Mouse (Mus musculus) inflammation-experienced regulatory T-cells, adult 6 months (primary cell): ENCODE measurements around the gene 9130230L23Rik. TPM values are rescaled to one million over a fixed set of nuclear protein-coding genes. Genes with fewer than 3 reads are reported as not detected.

Source experiments
- ATAC-seq: one replicate; pipeline ENCODE4 v1.8.0; 2017
- polyA plus RNA-seq, 3 experiments: library from polyadenylated mRNA; unstranded; fragments of 100-300 nt; shearing (Covaris generic); gene quantifications; one replicate each; pipeline ENCODE4 v1.2.1; 2017

The 9130230L23Rik gene
- polyA plus RNA-seq, 3 experiments from 2014 or later: 0.88 to 0.96 TPM; not detected in 1

DNA sequence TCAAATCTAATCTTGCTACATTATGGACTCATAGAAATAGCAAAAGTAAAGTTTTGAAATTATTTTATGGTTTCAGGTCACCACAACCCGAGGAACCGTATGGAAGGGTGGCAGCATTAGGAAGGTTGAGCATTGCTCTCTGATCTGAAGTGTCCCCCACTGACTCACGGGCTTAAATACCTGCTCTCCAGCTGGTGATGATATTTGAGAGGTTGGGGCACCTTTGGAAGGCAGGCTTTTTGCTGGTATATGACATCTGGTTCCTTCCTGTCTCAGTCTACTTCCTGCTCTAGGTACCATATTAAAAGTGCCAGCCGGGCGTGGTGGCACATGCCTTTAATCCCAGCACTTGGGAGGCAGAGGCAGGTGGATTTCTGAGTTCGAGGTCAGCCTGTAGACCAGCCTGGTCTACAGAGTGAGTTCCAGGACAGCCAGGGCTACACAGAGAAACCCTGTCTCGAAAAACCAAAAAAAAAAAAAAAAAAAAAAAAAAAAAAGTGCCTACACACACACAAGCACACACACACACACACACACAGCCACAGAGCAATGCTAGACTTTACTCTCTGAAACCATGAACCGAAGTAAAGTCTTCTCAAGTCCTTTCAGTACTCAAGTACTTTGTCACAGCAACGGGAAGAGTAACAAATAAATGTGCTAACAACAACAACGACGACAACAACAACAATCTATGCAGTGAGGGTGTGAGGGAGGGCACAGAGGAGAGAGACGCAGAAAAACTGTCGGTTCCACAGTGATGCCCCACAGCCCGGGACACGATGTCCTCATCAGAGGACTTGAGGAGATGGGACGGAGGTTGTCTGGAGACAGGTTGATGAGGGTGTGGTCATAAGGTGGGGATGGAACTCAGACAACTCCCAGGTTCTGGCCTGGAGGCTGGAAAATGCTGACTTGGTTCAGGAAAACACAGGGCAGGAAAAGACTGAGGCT, 49.7 kb downstream of the 9130230L23Rik start:
- ATAC-seq: no peak

DNA sequence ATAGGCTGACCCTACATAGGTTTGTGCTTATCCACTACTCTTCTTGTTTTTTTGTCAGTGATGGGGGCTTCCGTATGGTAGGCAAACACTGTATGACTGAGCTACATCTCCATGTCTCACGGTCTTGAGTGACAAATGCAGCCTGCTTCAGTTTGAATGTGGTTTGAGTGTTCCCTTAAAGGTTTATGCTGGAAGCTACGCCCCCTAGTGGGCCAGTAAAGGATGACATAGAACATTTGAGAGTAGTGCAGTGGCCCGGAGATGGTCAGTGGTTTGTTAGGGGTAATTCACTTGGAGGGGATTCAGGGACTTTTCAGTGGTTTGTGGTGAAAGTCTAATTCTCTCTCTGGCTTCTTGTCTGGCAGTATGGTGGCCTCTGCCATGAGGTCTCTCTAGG, 52.6 kb downstream of the 9130230L23Rik start:
- ATAC-seq: no peak

DNA sequence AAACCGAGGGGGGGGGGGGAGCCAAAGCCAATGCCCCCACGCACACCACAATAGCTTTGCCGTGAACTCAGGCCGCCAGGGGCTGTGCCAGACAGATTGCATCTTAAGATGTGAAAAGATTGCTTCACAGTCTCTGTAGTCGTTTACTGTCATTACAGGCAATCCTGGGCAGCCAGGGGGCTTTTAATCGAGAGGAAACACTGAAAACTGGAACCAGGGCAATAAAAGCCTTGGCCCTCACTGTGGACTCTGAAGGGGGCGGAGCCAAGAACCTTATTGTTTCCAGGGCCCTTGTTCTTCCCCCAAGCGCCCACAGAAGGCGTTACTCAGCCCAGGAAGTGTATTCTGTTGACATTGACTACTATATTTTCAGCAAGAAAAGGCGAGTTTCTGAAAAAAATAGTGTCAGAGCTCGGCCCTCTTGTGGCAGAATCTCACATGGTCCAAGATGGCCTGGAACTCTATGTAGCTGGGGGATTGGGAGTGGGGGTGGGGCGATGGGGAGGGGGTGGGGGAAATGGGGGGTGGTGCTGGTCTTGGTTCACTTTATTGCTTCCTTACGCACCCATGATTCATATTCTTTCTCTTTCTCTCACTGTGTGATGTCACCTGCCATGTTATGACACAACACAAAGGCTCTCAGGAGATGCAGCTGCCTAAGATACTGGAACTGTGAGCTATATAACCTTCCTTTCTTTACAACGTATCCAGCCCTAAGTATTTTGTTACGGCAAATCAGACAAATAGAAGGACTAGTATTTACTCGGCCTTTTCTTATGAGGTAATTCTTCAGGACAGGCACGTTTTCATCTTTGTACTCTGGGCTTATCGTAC, 53.2 kb downstream of the 9130230L23Rik start:
- ATAC-seq: peak; percentile 55

DNA sequence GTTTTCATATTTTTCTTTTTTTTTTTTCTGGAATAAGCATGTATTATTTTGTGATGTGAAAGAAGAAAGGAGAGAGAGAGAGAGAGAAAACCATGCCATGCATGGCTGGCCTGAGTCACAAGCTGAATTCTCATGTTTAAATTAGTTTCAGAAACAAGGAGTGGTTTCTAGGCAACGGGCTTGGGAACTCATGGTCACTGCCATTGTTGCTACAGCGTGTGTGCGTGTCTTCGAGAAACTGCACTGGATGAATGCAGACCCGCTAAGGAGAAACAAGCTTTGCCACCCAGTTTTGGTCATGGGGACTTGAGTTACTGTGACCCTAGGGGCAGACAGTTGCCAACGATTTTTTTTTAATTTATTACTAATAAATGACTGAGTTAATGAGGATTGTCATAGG, 53.8 kb downstream of the 9130230L23Rik start:
- ATAC-seq: no peak

DNA sequence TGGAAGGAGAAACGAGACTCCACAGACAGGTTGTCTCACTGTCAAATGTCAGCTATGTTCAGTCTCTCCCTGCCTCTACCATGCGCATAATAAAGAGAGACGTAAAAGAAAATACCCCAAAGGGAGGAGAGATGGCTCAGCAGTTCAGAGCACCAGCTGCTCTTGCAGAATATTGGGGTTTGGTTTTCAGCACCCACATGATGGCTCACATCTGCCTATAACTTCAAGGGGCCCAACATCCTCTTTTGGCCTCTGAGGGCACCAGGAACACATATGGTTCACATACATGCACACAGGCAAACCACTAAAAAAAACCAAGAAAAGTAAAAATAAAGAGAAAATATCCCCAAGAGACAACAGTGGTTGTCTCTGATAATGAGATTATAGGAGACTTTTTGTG, 54.3 kb downstream of the 9130230L23Rik start:
- ATAC-seq: no peak

DNA sequence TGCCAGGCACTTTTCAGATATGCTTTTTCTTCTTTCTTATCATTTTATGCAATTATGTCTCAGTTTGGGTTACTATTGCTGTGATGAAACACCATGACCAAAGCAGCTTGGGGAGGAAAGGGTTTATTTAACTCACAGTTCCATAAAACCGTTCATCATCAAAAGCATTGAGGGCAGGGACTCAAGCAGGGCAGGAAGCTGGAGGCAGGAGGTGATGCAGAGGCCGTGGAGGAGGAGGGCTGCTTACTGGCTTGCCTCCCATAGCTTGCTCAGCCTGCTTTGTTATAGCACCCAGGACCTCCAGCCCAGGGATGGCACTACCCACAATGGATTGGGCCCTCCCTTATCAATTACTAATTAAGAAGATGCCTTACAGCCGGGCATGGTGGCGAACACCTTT, 62.9 kb downstream of the 9130230L23Rik start:
- ATAC-seq: no peak

DNA sequence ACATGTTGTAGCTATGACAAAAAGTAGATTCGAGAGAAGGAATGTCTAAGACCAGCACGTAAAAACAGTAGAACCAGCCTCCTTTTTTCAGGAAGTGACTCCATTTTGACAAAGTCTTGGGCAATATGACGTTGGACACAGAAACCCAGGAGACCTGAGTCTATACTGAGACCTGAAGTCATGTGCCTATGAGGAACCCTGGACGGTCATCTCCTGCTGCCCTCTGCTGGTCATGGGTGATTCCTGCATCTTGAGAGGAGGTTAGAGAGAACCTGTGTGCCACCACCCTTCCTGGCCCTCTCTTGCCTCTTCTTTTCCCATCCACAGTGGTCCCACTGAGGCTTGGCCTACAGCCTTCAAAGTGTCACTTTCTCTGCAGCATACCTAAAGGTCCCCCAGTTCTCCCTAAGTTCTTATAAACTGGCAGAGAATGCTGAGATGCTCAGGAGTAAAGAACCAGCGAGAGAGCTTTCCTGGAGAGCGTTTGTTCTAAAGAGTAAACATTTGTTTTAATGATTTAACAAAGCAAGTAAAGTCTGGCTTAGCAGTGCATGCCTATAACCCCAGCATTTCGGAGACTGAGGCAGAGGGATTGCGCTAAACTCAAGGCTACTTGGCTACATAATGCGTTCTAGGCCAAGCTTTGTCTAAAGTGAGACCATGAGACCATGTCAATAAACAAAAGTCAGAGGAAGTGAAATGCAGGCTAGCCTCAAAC, 65.9 kb downstream of the 9130230L23Rik start:
- peak; percentile 87 for ATAC-seq

DNA sequence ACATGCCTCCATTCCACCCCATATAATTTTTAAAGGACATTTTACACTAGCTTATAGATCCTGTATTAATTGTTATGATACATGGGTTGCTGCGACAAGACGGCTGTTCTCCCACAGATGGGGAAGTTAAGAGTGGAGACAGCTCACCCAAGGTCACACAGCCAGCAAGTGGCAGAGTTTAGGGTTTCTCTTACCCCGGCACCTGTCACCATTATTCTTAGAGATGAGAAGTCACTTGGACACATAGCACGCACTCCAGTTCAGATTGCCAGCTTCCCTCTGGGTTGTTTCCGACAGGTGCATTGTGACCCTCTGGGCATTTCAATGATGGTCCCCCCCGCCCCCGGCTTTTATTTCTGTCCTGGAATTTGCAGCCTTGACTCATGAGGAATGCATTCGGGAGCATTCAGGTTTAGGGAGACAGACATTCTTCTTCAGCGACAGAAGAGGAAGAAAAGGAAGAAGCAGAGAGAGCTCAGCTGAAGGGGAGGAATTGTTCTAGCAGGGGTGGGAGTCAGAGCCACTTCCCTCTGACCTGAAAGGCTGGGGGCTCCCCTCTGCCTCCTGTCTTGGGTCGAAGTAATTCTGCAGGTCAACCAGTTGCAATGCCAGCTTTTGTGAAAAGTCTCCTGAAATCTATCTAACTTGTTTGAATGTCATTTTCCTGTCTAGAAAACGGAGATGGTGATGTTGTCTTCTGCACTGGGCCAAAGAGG, 66.9 kb downstream of the 9130230L23Rik start:
- no peak for ATAC-seq

DNA sequence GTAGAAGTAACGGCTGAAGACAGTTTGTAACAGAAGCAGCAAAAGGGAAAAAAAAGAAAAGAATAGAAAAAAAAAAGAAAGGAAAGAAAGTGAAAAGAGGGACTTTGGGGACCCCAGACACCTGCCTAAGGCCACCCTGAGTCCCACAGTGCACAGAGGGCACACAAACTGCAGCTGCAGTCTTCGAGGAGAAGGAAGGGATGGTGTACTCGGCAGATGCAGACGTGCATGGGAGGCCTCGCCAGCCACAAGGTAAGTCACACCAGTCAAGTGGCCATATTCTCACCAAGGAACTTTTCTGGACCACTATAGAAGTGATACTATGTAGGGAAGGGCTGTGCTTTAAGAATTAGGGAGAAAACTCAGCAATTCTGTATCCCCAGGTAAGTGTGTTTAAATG, 69.3 kb downstream of the 9130230L23Rik start, which contains the start of gene Chrna9:
TSS of gene Chrna9 (plus strand) at position 139 of the 400 bp plus-strand sequence.
- no peak for ATAC-seq

DNA sequence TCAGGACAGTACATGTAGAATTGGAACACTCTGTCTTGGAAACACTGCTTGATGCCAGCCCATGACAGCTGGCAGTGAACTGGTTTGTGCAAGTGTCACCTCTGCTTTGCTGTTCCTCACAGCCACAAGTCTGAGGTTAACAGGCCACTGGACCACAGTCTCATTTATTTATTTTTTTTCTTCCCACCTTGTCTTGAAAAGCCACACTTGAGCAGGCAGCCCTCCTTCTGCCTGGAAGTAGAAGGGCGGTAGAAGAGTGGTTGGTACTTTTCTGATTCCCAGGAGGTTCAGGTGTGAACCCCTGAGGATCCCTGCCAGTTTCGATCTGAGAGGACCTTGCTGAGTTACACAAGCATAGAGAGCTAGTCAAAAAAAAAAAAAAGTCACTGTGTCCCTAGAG, 70.3 kb downstream of the 9130230L23Rik start:
- no peak for ATAC-seq

DNA sequence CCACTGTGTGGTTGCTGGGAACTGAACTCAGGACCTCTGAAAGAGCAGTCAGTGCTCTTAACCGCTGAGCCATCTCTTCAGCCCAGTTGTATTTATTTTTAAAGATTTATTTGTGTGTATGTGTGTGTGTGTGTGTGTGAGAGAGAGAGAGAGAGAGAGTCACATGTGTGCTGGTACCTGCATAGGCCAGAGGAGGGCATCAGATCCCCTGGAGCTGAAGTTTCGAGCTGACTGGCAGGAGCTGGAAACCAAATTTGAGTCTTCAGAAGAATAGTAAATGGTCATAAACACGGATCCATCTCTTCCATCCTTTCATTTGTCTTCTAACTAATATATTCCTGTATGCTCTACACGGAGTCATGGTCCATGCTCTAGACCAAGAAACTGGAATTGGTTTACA, 70.8 kb downstream of the 9130230L23Rik start:
- ATAC-seq: no peak

DNA sequence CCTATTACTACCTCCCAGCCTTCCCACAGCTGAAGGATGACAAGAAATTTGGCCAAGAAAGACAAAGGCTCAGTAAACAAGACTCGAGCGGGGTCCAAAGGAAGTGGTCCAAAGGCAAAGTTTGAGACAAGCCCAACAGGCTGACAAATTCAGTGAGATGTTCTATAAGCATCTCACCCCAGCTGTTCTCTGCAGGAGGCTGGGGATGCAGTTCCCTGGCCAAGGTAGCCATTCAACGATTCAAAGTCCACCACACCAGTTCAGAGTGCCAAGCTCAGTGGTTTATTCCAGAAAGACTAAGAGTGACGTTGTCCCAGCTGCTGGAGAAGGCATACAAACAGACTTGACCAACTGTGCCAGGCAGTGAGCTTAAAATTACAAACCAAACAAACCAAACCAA, 73.9 kb downstream of the 9130230L23Rik start:
- no peak for ATAC-seq

Other genes with a start within 250 kb of the 9130230L23Rik start
- 1 to 10 TPM; 4.6 to 8.5 (median 8.1) TPM for gene N4bp2, start 240.8 kb downstream of the 9130230L23Rik start, polyA plus RNA-seq
- 100 to 1,000 TPM; 154 to 314 (median 282) TPM for gene Rhoh, start 143.1 kb downstream of the 9130230L23Rik start, polyA plus RNA-seq
- 1 to 10 TPM in 2 of 3 experiments, not detected in 1; 1.6 to 2.0 TPM for gene Chrna9, start 69.4 kb downstream of the 9130230L23Rik start, polyA plus RNA-seq
- 1 to 10 TPM in 2 of 3 experiments, under 1 TPM in 1; 0.71 to 8.2 (median 1.2) TPM for gene Rbm47, start 168.8 kb upstream of the 9130230L23Rik start, polyA plus RNA-seq